Mouse (Mus musculus) hindbrain, embryonic 11.5 days (tissue): ENCODE measurements around the gene Pi4ka. TPM values are rescaled to one million over a fixed set of nuclear protein-coding genes. Genes with fewer than 3 reads are reported as not detected.
A peak's percentile ranks its signal among the peaks of the same experiment; 100 is the strongest.

Experiments
- ATAC-seq: fragments of 200-750 bp; cut with Nextera tagmentation; 2 replicates; pipeline ENCODE4 v1.8.0; 2017; ENCODE audit warnings: mild to moderate bottlenecking, moderate TSS enrichment, moderate library complexity; ENCODE audit not compliant: low FRiP score
- DNase-seq: peaks from one replicate; pipeline ENCODE4 v3.0.0-alpha.2; 2015; ENCODE audit warnings: low spot score
- H3K27ac ChIP-seq: fragments of 300-500 bp; sonication (generic); 2 replicates; pipeline ENCODE4 v1.5.1; 2014; ENCODE audit warnings: mild to moderate bottlenecking, low read depth, low read length
- H3K27me3 ChIP-seq: fragments of 300-500 bp; sonication (generic); 2 replicates; pipeline ENCODE4 v1.6.1; 2014; ENCODE audit warnings: mild to moderate bottlenecking, low read length, moderate library complexity, mixed read lengths; ENCODE audit not compliant: control insufficient read depth, insufficient read depth
- H3K36me3 ChIP-seq: fragments of 300-500 bp; sonication (generic); 2 replicates; pipeline ENCODE4 v1.6.1; 2014; ENCODE audit warnings: mild to moderate bottlenecking, low read length, moderate library complexity, mixed read lengths; ENCODE audit not compliant: control insufficient read depth, insufficient read depth
- H3K4me1 ChIP-seq: fragments of 300-500 bp; sonication (generic); replicated peaks from 2 replicates; pipeline ENCODE4 v1.6.1; 2014; ENCODE audit warnings: low read length, mixed read lengths; ENCODE audit not compliant: control insufficient read depth, insufficient read depth
- H3K4me2 ChIP-seq: fragments of 300-500 bp; sonication (generic); replicated peaks from 2 replicates; pipeline ENCODE4 v1.6.1; 2014; ENCODE audit warnings: mild to moderate bottlenecking, low read depth, low read length
- H3K4me3 ChIP-seq: fragments of 300-500 bp; sonication (generic); 2 replicates; pipeline ENCODE4 v1.5.1; 2014; ENCODE audit warnings: low read depth, low read length
- H3K9ac ChIP-seq: fragments of 300-500 bp; sonication (generic); 2 replicates; pipeline ENCODE4 v1.6.1; 2014; ENCODE audit warnings: low read depth, low read length
- H3K9me3 ChIP-seq: fragments of 300-500 bp; sonication (generic); 2 replicates; pipeline ENCODE4 v1.6.1; 2016; ENCODE audit warnings: low read length; ENCODE audit not compliant: control insufficient read depth
- WGBS: fragments of 180-500 bp; shearing (Covaris S2); extraction: QIAGEN DNeasy Blood & Tissue Kit; methylation state at CpG from one replicate; pipeline ENCODE4 v1.1.7; 2014; 5-methylcytosine and 5-hydroxymethylcytosine counted together
- polyA plus RNA-seq: library from polyadenylated mRNA; unstranded; fragments of >200 nt; fragmentation: Nextera tagmentation; extraction: Ambion mirVana; gene quantifications from 2 replicates; pipeline ENCODE4 v1.2.1, GENCODE M21; 2014

Gene Pi4ka
- polyA plus RNA-seq, 1 experiment from 2014 or later: 45.3 TPM

DNA sequence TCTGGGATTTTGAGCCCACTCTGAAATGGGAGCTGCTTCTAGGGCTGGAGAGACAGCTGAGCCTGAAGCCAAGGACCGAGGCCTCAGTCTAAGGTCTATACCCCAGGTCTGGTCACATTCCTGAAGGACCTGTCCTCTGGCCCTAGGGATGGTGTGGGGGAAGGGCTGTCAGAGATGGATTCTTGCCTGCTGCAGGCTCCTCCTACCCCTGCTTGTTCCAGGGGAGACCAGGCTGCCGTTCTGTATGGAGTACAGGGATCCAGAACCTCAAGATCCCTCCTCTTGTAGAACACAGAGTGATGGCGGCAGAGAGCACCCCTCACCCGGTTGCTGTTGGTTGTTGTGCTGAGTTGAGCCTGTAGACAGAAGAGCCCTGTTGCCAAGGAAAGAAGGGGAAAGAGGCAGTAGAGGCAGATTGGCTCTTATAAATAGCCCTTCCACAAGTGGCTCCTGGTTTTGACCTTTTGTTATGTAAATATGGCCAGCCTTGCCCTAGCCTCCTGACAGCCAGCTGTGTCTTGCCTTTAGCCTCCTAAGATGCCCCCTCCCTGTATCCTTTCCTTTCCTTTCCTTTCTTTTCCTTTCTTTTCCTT, 152.0 kb downstream of the Pi4ka start:
- 21% methylated on average over 4 of the region's 4 CpGs for WGBS
- H3K4me1 ChIP-seq: peaks cover 11% of the 10 kb centered on the region
- no peaks in the 10 kb centered on the region for H3K27me3 ChIP-seq
- H3K9ac ChIP-seq: 0 out of 2 replicates have a peak overlapping the region, but pooled peaks have one; percentile 15
- peak; percentile 31 for DNase-seq
- ATAC-seq: peak; percentile 47; the same call in 1 of the 2 replicates
- H3K36me3 ChIP-seq: 0 out of 2 replicates have a peak, but pooled peaks cover 2% of the 10 kb centered on the region
- H3K4me3 ChIP-seq: no peak overlapping the region
- H3K9me3 ChIP-seq: no peaks in the 10 kb centered on the region
- H3K27ac ChIP-seq: peak overlapping the region; percentile 17; the same call in 1 of the 2 replicates
- H3K4me2 ChIP-seq: no peak overlapping the region

GRCm38 (mm10) chr16:17252841-17253240, 153.3 kb downstream of the Pi4ka start:
- Histone ChIP-seq H3K27me3 (no peaks in the 10 kb centered on the region), H3K4me3 (no peak overlapping the region), H3K9me3 (no peaks in the 10 kb centered on the region), H3K4me2 (no peak overlapping the region), H3K9ac (no peak overlapping the region), H3K27ac (no peak overlapping the region), H3K36me3 (no peaks in the 10 kb centered on the region), H3K4me1 (peaks cover 11% of the 10 kb centered on the region)
- 68% methylated on average over 7 of the region's 7 CpGs for WGBS
- no peak for DNase-seq
- ATAC-seq: no peak

DNA sequence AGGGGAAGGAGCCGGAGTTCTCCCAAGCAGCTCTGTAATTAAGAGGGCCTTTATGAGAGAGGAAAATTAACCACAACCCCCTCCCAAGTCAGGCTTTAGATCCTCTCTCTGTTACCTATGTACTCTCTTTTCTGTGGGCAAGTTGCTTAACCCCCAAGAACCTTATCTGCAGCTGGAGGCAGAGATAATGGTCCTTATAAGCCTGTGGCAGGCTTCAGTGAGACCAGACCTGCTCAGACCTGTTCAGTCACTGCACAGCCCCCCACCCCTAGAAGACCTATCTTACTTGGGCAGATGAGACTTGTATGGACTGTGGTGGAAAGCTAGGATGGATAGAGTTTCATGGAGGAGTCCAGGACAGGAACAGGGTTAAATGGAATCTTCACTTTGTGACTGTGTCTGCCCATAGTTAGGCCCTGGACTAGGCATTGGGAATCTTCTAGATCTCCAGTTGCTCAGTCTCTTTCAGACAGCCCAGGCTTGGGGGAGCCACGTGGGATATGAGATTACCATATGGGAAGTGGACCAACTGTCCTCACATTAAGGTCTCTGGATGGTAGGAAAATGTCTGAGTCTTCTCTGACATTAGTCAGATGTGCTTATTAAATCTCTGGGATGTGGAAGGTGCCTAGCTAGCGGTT, 153.9 kb downstream of the Pi4ka start:
- DNase-seq (no peak), ATAC-seq (no peak)
- Histone ChIP-seq H3K4me2 (no peak overlapping the region), H3K4me3 (no peak overlapping the region), H3K9me3 (no peaks in the 10 kb centered on the region), H3K9ac (no peak overlapping the region), H3K27ac (no peak overlapping the region), H3K4me1 (peaks cover 11% of the 10 kb centered on the region), H3K36me3 (no peaks in the 10 kb centered on the region), H3K27me3 (no peaks in the 10 kb centered on the region)
- 82% methylated on average over 3 of the region's 3 CpGs for WGBS

DNA sequence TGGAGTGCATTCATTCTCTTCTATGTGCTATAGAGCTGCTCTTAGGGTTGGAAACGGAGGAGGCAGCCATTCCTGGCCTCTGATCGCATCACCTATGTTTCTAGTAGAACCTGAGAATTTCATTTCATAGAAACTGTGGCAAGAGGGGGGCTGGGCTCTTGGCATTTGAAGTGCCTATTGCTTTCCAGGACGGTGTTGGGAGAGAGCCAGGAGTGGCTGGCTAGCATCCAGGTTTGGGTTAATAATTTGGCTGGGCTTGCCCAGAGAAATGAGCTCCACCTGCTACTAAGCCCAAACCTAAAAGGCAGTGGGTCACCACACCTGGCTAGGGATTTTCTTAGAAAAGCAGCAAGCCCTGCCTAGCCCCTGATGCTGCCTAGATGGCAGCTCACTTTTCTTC, 154.6 kb downstream of the Pi4ka start:
- H3K9me3 ChIP-seq: no peaks in the 10 kb centered on the region
- 91% methylated on average over 3 of the region's 3 CpGs for WGBS
- DNase-seq (no peak), ATAC-seq (no peak)
- H3K27ac ChIP-seq: no peak overlapping the region
- H3K36me3 ChIP-seq: no peaks in the 10 kb centered on the region
- no peak overlapping the region for H3K4me2 ChIP-seq
- H3K4me1 ChIP-seq: peaks cover 11% of the 10 kb centered on the region
- H3K27me3 ChIP-seq: no peaks in the 10 kb centered on the region
- H3K4me3 ChIP-seq: no peak overlapping the region
- no peak overlapping the region for H3K9ac ChIP-seq

DNA sequence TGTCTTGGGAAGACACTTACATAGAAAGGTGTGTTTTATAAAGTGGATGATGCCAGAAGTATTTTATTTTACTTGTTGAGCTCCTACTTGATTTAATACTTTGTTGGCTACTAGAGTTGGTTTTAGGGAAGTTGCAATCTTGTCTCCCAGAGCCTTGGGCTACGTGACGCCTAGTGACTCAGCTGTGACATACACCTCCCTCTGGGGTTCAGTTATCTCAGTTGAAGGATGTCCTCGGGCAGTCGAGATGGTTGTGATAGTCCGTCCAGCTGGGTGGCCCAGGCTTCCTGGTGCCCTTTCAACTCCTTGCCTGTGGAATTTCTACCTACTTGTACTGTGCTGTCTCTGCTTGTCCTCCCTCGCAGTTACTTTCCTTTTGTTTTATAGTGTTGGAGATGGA, 157.0 kb downstream of the Pi4ka start:
- WGBS: 67% methylated on average over 6 of the region's 6 CpGs
- DNase-seq: no peak
- no peak overlapping the region for H3K4me3 ChIP-seq
- no peak for ATAC-seq
- no peaks in the 10 kb centered on the region for H3K27me3 ChIP-seq
- H3K36me3 ChIP-seq: no peaks in the 10 kb centered on the region
- H3K27ac ChIP-seq: no peak overlapping the region
- H3K4me2 ChIP-seq: no peak overlapping the region
- H3K4me1 ChIP-seq: peaks cover 10% of the 10 kb centered on the region
- no peak overlapping the region for H3K9ac ChIP-seq
- no peaks in the 10 kb centered on the region for H3K9me3 ChIP-seq

DNA sequence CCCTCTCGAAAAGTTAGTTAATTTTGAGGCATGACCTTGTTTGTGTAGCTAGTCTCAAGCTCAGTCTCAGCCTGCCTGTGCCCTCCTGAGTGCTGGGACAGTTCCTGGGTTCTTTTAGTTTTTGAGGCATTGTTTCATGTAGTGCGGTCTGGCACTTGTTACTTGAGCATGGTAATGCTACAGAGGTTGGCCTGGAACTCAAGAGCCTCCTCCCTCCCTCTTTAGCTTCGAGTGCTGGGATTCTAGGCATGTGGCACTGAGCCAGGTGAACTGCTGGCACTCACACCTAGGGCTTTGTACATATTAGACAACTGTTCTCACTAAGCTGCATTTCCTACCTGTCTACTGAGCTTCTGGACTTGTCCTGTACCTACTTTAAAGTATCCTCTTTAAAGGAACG, 158.4 kb downstream of the Pi4ka start:
- H3K27ac ChIP-seq: no peak overlapping the region
- no peaks in the 10 kb centered on the region for H3K27me3 ChIP-seq
- H3K9me3 ChIP-seq: no peaks in the 10 kb centered on the region
- no peak overlapping the region for H3K9ac ChIP-seq
- no peak overlapping the region for H3K4me3 ChIP-seq
- H3K36me3 ChIP-seq: no peaks in the 10 kb centered on the region
- H3K4me2 ChIP-seq: no peak overlapping the region
- WGBS: 89% methylated on average over 4 of the region's 4 CpGs
- DNase-seq (no peak), ATAC-seq (no peak)
- H3K4me1 ChIP-seq: 0 out of 2 replicates have a peak, but pooled peaks cover 3% of the 10 kb centered on the region

DNA sequence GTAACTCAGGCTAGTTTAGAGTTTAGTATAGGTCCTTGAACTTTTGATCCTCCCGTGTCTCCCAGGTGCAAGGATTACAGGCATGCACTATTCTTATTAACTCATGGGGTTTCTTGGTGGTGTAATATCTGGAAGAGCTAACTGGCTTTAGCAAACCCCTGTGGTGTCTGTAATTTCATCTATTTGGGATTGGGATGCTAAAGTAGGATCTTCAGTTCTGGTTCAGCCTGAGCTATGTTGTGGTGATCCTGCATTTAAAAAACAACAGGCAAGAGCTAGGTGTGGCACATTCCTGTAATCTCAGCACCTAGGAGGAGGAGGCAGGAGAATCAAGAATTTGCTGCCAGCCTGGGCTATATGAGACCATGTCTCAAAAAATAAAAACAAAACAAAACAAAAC, 161.1 kb downstream of the Pi4ka start:
- no peak overlapping the region for H3K27ac ChIP-seq
- ATAC-seq (no peak), DNase-seq (no peak)
- H3K4me3 ChIP-seq: no peak overlapping the region
- H3K9ac ChIP-seq: no peak overlapping the region
- no peaks in the 10 kb centered on the region for H3K36me3 ChIP-seq
- H3K9me3 ChIP-seq: no peaks in the 10 kb centered on the region
- WGBS: 81% methylated on average over 1 of the region's 1 CpGs
- H3K4me1 ChIP-seq: no peaks in the 10 kb centered on the region
- no peaks in the 10 kb centered on the region for H3K27me3 ChIP-seq
- H3K4me2 ChIP-seq: no peak overlapping the region

GRCm38 (mm10) chr16:17243731-17244130, 162.4 kb downstream of the Pi4ka start:
- no peak for DNase-seq
- no peak overlapping the region for H3K4me3 ChIP-seq
- WGBS: 60% methylated on average over 1 of the region's 1 CpGs

GRCm38 (mm10) chr16:17239409-17239808, 166.7 kb downstream of the Pi4ka start:
- Histone ChIP-seq H3K27me3 (no peaks in the 10 kb centered on the region), H3K4me1 (peaks cover 2% of the 10 kb centered on the region; the same call in 1 of the 2 replicates), H3K4me3 (no peak overlapping the region), H3K9ac (no peak overlapping the region), H3K36me3 (no peaks in the 10 kb centered on the region), H3K9me3 (no peaks in the 10 kb centered on the region), H3K27ac (no peak overlapping the region), H3K4me2 (no peak overlapping the region)
- ATAC-seq: no peak
- no peak for DNase-seq
- 88% methylated on average over 2 of the region's 2 CpGs for WGBS

More at GRCm38 (mm10) chr16:17243731-17244130, 162.4 kb downstream of the Pi4ka start:
- Histone ChIP-seq H3K9ac (no peak overlapping the region), H3K27me3 (no peaks in the 10 kb centered on the region), H3K9me3 (no peaks in the 10 kb centered on the region), H3K27ac (no peak overlapping the region), H3K4me2 (no peak overlapping the region), H3K36me3 (no peaks in the 10 kb centered on the region), H3K4me1 (no peaks in the 10 kb centered on the region)
- no peak for ATAC-seq
